Mouse (Mus musculus) liver, embryonic 14.5 days (tissue): ENCODE data around the gene Pex26. TPM values are rescaled to one million over a fixed set of nuclear protein-coding genes. Genes with fewer than 3 reads are reported as not detected.

Experiments
- ATAC-seq: fragments of 200-750 bp; cut with Nextera tagmentation; 2 replicates; pipeline ENCODE4 v1.8.0; 2017; ENCODE audit warnings: moderate number of reproducible peaks, mild to moderate bottlenecking, moderate library complexity; ENCODE audit not compliant: insufficient read depth
- DNase-seq, 3 experiments: peaks; one replicate each; pipeline ENCODE4 v3.0.0-alpha.2; 2012 to 2013; ENCODE audit warnings: low read depth in 3 of 3, low spot score in 3 of 3
- H3K27ac ChIP-seq: fragments of 300-500 bp; sonication (generic); 2 replicates; pipeline ENCODE4 v1.5.1; 2014; ENCODE audit warnings: moderate library complexity, mild to moderate bottlenecking, control low read depth, inconsistent platforms
- H3K27me3 ChIP-seq: fragments of 300-500 bp; sonication (generic); 2 replicates; pipeline ENCODE4 v1.6.1; 2014; ENCODE audit warnings: mild to moderate bottlenecking, low read length, moderate library complexity; ENCODE audit not compliant: control insufficient read depth, insufficient read depth
- H3K36me3 ChIP-seq: fragments of 300-500 bp; sonication (generic); replicated peaks from 2 replicates; pipeline ENCODE4 v1.6.1; 2014; ENCODE audit warnings: low read depth; ENCODE audit not compliant: control insufficient read depth, insufficient read depth
- H3K4me1 ChIP-seq, 2 experiments: fragments of 200-500 bp in 1 of 2; fragments of 300-500 bp in 1 of 2; sonication (generic) in 1 of 2; replicated peaks; 2 replicates each; pipeline ENCODE4 v1.6.1; 2012 to 2014; ENCODE audit warnings: antibody characterized with exemption in 1 of 2, inconsistent platforms in 1 of 2, low read length in 1 of 2; ENCODE audit not compliant: control insufficient read depth in 2 of 2, insufficient read depth in 2 of 2
- H3K4me2 ChIP-seq: fragments of 300-500 bp; sonication (generic); 2 replicates; pipeline ENCODE4 v1.6.1; 2014; ENCODE audit warnings: low read depth, mild to moderate bottlenecking, control low read depth, moderate library complexity
- H3K4me3 ChIP-seq, 2 experiments: fragments of 200-500 bp in 1 of 2; fragments of 300-500 bp in 1 of 2; sonication (generic) in 1 of 2; 2 replicates each; pipeline ENCODE4 v1.5.1; 2012 to 2014; ENCODE audit warnings: low read depth in 2 of 2, low read length in 2 of 2, mild to moderate bottlenecking in 2 of 2, control low read depth in 1 of 2, inconsistent platforms in 1 of 2, moderate library complexity in 1 of 2; ENCODE audit not compliant: insufficient read depth in 1 of 2
- H3K9ac ChIP-seq: fragments of 300-500 bp; sonication (generic); replicated peaks from 2 replicates; pipeline ENCODE4 v1.6.1; 2014; ENCODE audit warnings: mild to moderate bottlenecking, control low read depth, moderate library complexity
- H3K9me3 ChIP-seq: fragments of 300-500 bp; sonication (generic); 2 replicates; pipeline ENCODE4 v1.6.1; 2016; ENCODE audit warnings: low read length, mixed read lengths; ENCODE audit not compliant: control insufficient read depth
- CTCF ChIP-seq: IDR thresholded peaks from 2 replicates; pipeline ENCODE4 v1.5.1; 2016; ENCODE audit warnings: antibody characterized with exemption, low read depth, control low read depth
- EP300 ChIP-seq: IDR thresholded peaks from 2 replicates; pipeline ENCODE4 v1.6.1; 2016; ENCODE audit warnings: antibody characterized with exemption, low read depth
- WGBS: fragments of 180-500 bp; shearing (Covaris S2); extraction: QIAGEN DNeasy Blood & Tissue Kit; methylation state at CpG from one replicate; pipeline ENCODE4 v1.1.7; 2014; ENCODE audit not compliant: insufficient replicate concordance; 5-methylcytosine and 5-hydroxymethylcytosine counted together
- polyA plus RNA-seq, 2 experiments: library from polyadenylated mRNA; depleted of rRNA in 1 of 2; stranded (reverse) in 1 of 2; unstranded in 1 of 2; fragments of >200 nt; fragmentation: Nextera tagmentation in 1 of 2; extraction: Ambion mirVana in 1 of 2; gene quantifications; 2 replicates each; pipeline versions ENCODE4 v1.2.1 to v1.2.3; 2012 to 2014

Pex26 gene
- polyA plus RNA-seq, 2 experiments = 2.2 to 3.3 TPM

DNA sequence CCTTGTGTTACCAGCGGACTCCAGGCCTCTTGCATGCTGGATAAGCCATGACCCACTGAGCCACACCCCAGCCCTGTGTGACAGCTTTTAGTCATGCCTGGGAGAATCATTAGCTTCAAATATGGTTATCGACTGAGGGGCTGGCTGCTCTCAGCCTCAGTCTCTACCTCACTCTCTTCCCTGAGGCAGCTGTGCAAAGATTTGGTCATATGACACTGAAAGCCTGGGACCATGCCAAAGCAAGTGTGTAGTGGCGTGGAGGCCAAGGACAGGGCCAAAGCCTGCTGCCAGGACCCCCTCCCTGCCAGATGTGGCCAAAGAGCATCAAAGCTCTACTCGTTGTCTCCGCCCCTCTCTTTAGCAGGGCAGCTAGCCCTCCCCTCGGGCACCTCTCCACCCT, 31.7 kb upstream of the Pex26 start:
- DNase-seq = no peak

GRCm38 (mm10) chr6:121153177-121153576, 30.3 kb upstream of the Pex26 start:
- ATAC-seq (no peak), DNase-seq (no peak)
- no peak overlapping the region for H3K27ac ChIP-seq
- H3K9ac ChIP-seq = no peak overlapping the region
- no peak overlapping the region for H3K4me3 ChIP-seq
- no peak overlapping the region for H3K4me2 ChIP-seq
- TF ChIP-seq EP300 (no peak), CTCF (no peak)
- no peaks in the 10 kb centered on the region for H3K36me3 ChIP-seq
- H3K4me1 ChIP-seq = no peaks in the 10 kb centered on the region
- no peaks in the 10 kb centered on the region for H3K27me3 ChIP-seq
- no peaks in the 10 kb centered on the region for H3K9me3 ChIP-seq
- WGBS = 63% methylated on average over 8 of the region's 8 CpGs

More for the DNA sequence above, 31.7 kb upstream of the Pex26 start:
- Histone ChIP-seq H3K4me2 (no peak overlapping the region), H3K9ac (no peak overlapping the region), H3K27ac (no peak overlapping the region), H3K4me3 (no peak overlapping the region), H3K36me3 (no peaks in the 10 kb centered on the region), H3K27me3 (no peaks in the 10 kb centered on the region), H3K9me3 (no peaks in the 10 kb centered on the region), H3K4me1 (no peaks in the 10 kb centered on the region)
- ATAC-seq = peak; percentile 56
- WGBS = 58% methylated on average over 6 of the region's 6 CpGs
- no peak for TF ChIP-seq CTCF
- TF ChIP-seq EP300 = no peak

- DNase-seq = no peak
- Histone ChIP-seq H3K4me2 (no peak overlapping the region), H3K9ac (no peak overlapping the region), H3K27me3 (no peaks in the 10 kb centered on the region), H3K4me1 (peaks cover 0 to 4% of the 10 kb centered on the region in 2 experiments; a peak in 1 of 4 replicates), H3K9me3 (no peaks in the 10 kb centered on the region), H3K4me3 (no peak overlapping the region), H3K36me3 (no peaks in the 10 kb centered on the region), H3K27ac (no peak overlapping the region)
- 77% methylated on average over 16 of the region's 16 CpGs for WGBS
- ATAC-seq = no peak
- TF ChIP-seq CTCF (no peak), EP300 (no peak)
These were observed 28.8 kb upstream of the Pex26 start for GRCm38 (mm10) chr6:121154451-121155300.

DNA sequence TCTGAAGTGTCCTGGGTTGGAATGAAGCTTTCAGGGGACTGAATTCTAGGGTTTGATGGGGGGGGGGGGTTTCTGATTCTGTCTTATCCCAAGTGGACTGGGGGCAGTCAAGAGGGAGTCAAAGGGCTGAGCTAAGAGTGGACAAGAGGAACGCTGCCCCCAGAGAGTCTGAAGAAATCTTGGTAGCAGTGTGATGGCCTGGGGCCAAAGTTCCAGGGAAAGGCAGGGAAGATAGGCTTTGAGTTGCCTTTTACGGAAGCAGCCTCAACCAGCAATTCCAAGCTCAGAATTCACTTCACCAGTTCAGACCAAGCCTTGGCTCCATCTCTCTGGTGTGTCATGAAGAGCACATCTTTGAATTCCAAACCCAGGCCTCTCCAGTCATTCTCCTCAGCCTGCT, 27.4 kb upstream of the Pex26 start:
- Histone ChIP-seq H3K9me3 (no peaks in the 10 kb centered on the region), H3K4me3 (no peak overlapping the region), H3K4me2 (no peak overlapping the region), H3K9ac (no peak overlapping the region), H3K27ac (no peak overlapping the region), H3K36me3 (no peaks in the 10 kb centered on the region), H3K27me3 (no peaks in the 10 kb centered on the region), H3K4me1 (peaks cover 0 to 6% of the 10 kb centered on the region in 2 experiments; a peak in 3 of 4 replicates)
- 73% methylated on average over 2 of the region's 2 CpGs for WGBS
- no peak for TF ChIP-seq CTCF
- TF ChIP-seq EP300 = no peak
- ATAC-seq (no peak), DNase-seq (no peak)

DNA sequence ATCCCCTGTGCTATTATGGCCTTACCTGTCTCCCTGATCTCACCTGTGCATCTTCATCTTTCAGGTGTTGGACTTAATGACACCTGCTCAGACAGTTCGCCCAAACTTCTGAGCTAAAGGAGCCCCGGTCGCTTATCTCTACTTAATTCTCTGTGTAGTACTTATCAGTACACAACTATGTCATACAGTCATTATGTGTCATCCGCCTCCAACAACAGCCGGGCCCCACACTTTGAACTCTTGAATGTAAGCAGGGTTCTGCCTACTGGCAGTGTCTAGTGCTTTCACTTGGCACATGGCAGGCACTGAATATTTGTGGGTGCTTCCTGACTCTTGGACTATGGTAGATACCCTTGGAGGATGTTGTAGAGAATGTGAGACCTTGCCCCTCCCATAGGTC, 23.9 kb upstream of the Pex26 start:
- H3K4me3 ChIP-seq = no peak overlapping the region
- ATAC-seq (no peak), DNase-seq (no peak)
- peaks cover 0 to 6% of the 10 kb centered on the region in 2 experiments; a peak in 3 of 4 replicates for H3K4me1 ChIP-seq
- 41% methylated on average over 5 of the region's 5 CpGs for WGBS
- TF ChIP-seq EP300 (no peak), CTCF (no peak)
- H3K9me3 ChIP-seq = no peaks in the 10 kb centered on the region
- no peak overlapping the region for H3K4me2 ChIP-seq
- H3K27me3 ChIP-seq = no peaks in the 10 kb centered on the region
- H3K27ac ChIP-seq = no peak overlapping the region
- H3K36me3 ChIP-seq = no peaks in the 10 kb centered on the region
- H3K9ac ChIP-seq = no peak overlapping the region
